Mouse (Mus musculus) ES-Bruce4 (cell line): ENCODE measurements around the gene Abcb10. TPM values are rescaled to one million over a fixed set of nuclear protein-coding genes. Genes with fewer than 3 reads are reported as not detected.
A peak's percentile ranks its signal among the peaks of the same experiment; 100 is the strongest.
"Not testable (repeated sequence)": the region's sequence is repeated elsewhere in the genome, so short reads cannot be mapped to it uniquely, and the experiment has no call there.

Source experiments
- H3K27ac ChIP-seq: 2 replicates; pipeline ENCODE4 v1.5.1; 2012; ENCODE audit warnings: low read length, inconsistent platforms; ENCODE audit not compliant: insufficient read depth
- H3K27me3 ChIP-seq: 2 replicates; pipeline ENCODE4 v1.6.1; 2012; ENCODE audit warnings: mild to moderate bottlenecking, low read length, inconsistent platforms; ENCODE audit not compliant: control insufficient read depth, poor library complexity, insufficient read depth, severe bottlenecking
- H3K36me3 ChIP-seq: 2 replicates; pipeline ENCODE4 v1.6.1; 2012; ENCODE audit warnings: inconsistent platforms, mild to moderate bottlenecking, low read length, moderate library complexity; ENCODE audit not compliant: control insufficient read depth, poor library complexity, insufficient read depth, severe bottlenecking
- H3K4me1 ChIP-seq: one replicate; pipeline ENCODE4 v1.8.1; 2011; ENCODE audit warnings: low read length; ENCODE audit not compliant: control insufficient read depth, insufficient read depth
- H3K4me3 ChIP-seq: 2 replicates; pipeline ENCODE4 v1.5.1; 2011; ENCODE audit warnings: low read depth, mild to moderate bottlenecking, low read length
- H3K9ac ChIP-seq: 2 replicates; pipeline ENCODE4 v1.6.1; 2012; ENCODE audit warnings: low read depth, mild to moderate bottlenecking, inconsistent platforms; ENCODE audit not compliant: poor library complexity, severe bottlenecking
- H3K9me3 ChIP-seq: replicated peaks from 2 replicates; pipeline ENCODE4 v1.6.1; 2012; ENCODE audit warnings: mild to moderate bottlenecking, low read length, inconsistent platforms; ENCODE audit not compliant: control insufficient read depth, poor library complexity, insufficient read depth, severe bottlenecking
- CTCF ChIP-seq: IDR thresholded peaks from one replicate; pipeline ENCODE4 v1.8.1; 2011; ENCODE audit warnings: low read depth, low read length
- EP300 ChIP-seq: IDR thresholded peaks from 2 replicates; pipeline ENCODE4 v1.6.1; 2011; ENCODE audit warnings: low read depth, low read length; ENCODE audit not compliant: insufficient read depth
- POLR2A ChIP-seq: IDR thresholded peaks from one replicate; pipeline ENCODE4 v1.8.1; 2011; ENCODE audit warnings: low read length; ENCODE audit not compliant: insufficient read depth
- polyA plus RNA-seq: library from polyadenylated mRNA; stranded (reverse); fragments of >200 nt; gene quantifications from 2 replicates; pipeline ENCODE4 v1.2.4, GENCODE M21; 2011; ENCODE audit warnings: low read depth; ENCODE audit not compliant: missing spikeins, insufficient read depth, insufficient read length

Gene Abcb10
- polyA plus RNA-seq, 1 experiment: 20.3 TPM

GRCm38 (mm10) chr8:123978166-123978838 is 4.6 kb downstream of the Abcb10 start:
- Histone ChIP-seq H3K36me3 (no peaks in the 10 kb centered on the region), H3K9me3 (no peaks in the 10 kb centered on the region), H3K9ac (no peak overlapping the region), H3K27ac (no peak overlapping the region), H3K27me3 (no peaks in the 10 kb centered on the region), H3K4me1 (no peaks in the 10 kb centered on the region), H3K4me3 (no peak overlapping the region)
- TF ChIP-seq POLR2A: no peak

GRCm38 (mm10) chr8:123977499-123977898 is 5.4 kb downstream of the Abcb10 start:
- no peak overlapping the region for H3K9ac ChIP-seq
- no peaks in the 10 kb centered on the region for H3K36me3 ChIP-seq
- no peak for TF ChIP-seq POLR2A
- no peak for TF ChIP-seq CTCF
- no peak for TF ChIP-seq EP300
- no peak overlapping the region for H3K27ac ChIP-seq
- H3K9me3 ChIP-seq: no peaks in the 10 kb centered on the region
- no peaks in the 10 kb centered on the region for H3K4me1 ChIP-seq
- H3K27me3 ChIP-seq: no peaks in the 10 kb centered on the region
- no peak overlapping the region for H3K4me3 ChIP-seq

GRCm38 (mm10) chr8:123973495-123973894 is 9.4 kb downstream of the Abcb10 start:
- H3K4me3 ChIP-seq: no peak overlapping the region
- no peaks in the 10 kb centered on the region for H3K36me3 ChIP-seq
- TF ChIP-seq EP300 (peak; percentile 54; the same call in 1 of the 2 replicates), POLR2A (no peak)
- H3K9ac ChIP-seq: no peak overlapping the region
- no peaks in the 10 kb centered on the region for H3K9me3 ChIP-seq
- no peak overlapping the region for H3K27ac ChIP-seq
- H3K4me1 ChIP-seq: no peaks in the 10 kb centered on the region
- H3K27me3 ChIP-seq: no peaks in the 10 kb centered on the region

- H3K27ac ChIP-seq: no peak overlapping the region
- H3K27me3 ChIP-seq: no peaks in the 10 kb centered on the region
- no peak overlapping the region for H3K4me3 ChIP-seq
- TF ChIP-seq POLR2A: no peak
- TF ChIP-seq EP300: no peak
- no peak for TF ChIP-seq CTCF
- no peaks in the 10 kb centered on the region for H3K9me3 ChIP-seq
- H3K36me3 ChIP-seq: peaks cover 3% of the 10 kb centered on the region; the same call in 1 of the 2 replicates
- H3K4me1 ChIP-seq: no peaks in the 10 kb centered on the region
- no peak overlapping the region for H3K9ac ChIP-seq
Measured at GRCm38 (mm10) chr8:123966896-123967295, 16.0 kb downstream of the Abcb10 start.

- Histone ChIP-seq H3K36me3 (peaks cover 3% of the 10 kb centered on the region; the same call in 1 of the 2 replicates), H3K27me3 (no peaks in the 10 kb centered on the region), H3K27ac (no peak overlapping the region), H3K4me3 (no peak overlapping the region), H3K9ac (no peak overlapping the region), H3K4me1 (no peaks in the 10 kb centered on the region), H3K9me3 (no peaks in the 10 kb centered on the region)
- TF ChIP-seq EP300 (no peak), CTCF (no peak), POLR2A (no peak)
Measured at GRCm38 (mm10) chr8:123961371-123961770, 21.6 kb downstream of the Abcb10 start.

GRCm38 (mm10) chr8:123960556-123960955 is 22.4 kb downstream of the Abcb10 start:
- H3K36me3 ChIP-seq, H3K4me3 ChIP-seq, H3K9me3 ChIP-seq: not testable (repeated sequence)

GRCm38 (mm10) chr8:123960056-123960455 is 22.9 kb downstream of the Abcb10 start:
- TF ChIP-seq EP300 (no peak), POLR2A (no peak), CTCF (no peak)
- no peak overlapping the region for H3K9ac ChIP-seq
- no peaks in the 10 kb centered on the region for H3K4me1 ChIP-seq
- no peaks in the 10 kb centered on the region for H3K9me3 ChIP-seq
- H3K27ac ChIP-seq: no peak overlapping the region
- no peak overlapping the region for H3K4me3 ChIP-seq
- H3K36me3 ChIP-seq: no peaks in the 10 kb centered on the region
- no peaks in the 10 kb centered on the region for H3K27me3 ChIP-seq

More at GRCm38 (mm10) chr8:123960556-123960955, 22.4 kb downstream of the Abcb10 start:
- not testable (repeated sequence) for H3K9ac ChIP-seq, H3K4me1 ChIP-seq, H3K27me3 ChIP-seq, H3K27ac ChIP-seq
